Mouse (Mus musculus): Measurements from ENCODE around the gene Parp16. TPM values are rescaled to one million over a fixed set of nuclear protein-coding genes. Genes with fewer than 3 reads are reported as not detected.

Parp16 gene
- polyA plus RNA-seq (2012; rRNA removed), result 4.4 and 4.5 TPM in 2 replicates

- no peak for DNase-seq (ENCODE audit: low spot score)
Observed at GRCm38 (mm10) chr9:65195053-65195452, at the start of gene Parp16. Parp16 (plus strand) TSS chr9:65195353.

- DNase-seq (ENCODE audit: low spot score), result no peak
Observed at GRCm38 (mm10) chr9:65146001-65146400, 49.2 kb upstream of the Parp16 start.

- DNase-seq (ENCODE audit: low spot score), result no peak
Observed at GRCm38 (mm10) chr9:65148507-65148906, 46.6 kb upstream of the Parp16 start.

DNA sequence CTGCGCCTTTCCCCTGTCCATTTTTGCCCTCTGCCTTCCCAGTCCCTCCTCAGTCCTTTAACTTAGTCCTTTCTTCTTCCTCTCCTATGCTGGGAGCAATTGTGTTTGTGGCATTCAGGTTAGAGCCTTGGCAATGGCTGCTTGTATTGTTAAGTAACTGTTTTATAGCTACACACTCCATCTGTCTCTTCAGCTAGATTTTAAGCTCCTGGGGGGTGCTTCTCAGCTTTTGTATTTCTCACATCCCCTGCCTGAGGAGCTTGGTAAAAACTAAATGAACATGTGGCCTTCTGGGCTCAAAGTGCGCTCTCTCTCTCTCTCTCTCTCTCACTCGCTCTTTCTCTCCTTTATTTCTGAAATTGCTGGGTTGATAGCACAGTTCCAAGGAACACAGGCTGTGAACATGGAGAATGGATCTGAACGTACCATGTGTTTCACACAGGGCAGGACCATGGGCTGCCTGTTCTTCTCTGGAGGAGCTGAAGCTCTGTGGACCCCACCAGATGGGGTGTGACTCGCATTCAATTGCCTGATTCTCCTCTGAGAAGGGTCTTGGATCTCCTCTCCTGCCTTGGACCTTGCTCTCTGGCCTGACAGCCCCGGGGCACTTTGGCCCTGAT lies 42.3 kb upstream of the Parp16 start:
- DNase-seq (ENCODE audit: low spot score), result no peak

- DNase-seq (ENCODE audit: low spot score), result no peak
Observed at GRCm38 (mm10) chr9:65153331-65153711, 41.8 kb upstream of the Parp16 start.

DNA sequence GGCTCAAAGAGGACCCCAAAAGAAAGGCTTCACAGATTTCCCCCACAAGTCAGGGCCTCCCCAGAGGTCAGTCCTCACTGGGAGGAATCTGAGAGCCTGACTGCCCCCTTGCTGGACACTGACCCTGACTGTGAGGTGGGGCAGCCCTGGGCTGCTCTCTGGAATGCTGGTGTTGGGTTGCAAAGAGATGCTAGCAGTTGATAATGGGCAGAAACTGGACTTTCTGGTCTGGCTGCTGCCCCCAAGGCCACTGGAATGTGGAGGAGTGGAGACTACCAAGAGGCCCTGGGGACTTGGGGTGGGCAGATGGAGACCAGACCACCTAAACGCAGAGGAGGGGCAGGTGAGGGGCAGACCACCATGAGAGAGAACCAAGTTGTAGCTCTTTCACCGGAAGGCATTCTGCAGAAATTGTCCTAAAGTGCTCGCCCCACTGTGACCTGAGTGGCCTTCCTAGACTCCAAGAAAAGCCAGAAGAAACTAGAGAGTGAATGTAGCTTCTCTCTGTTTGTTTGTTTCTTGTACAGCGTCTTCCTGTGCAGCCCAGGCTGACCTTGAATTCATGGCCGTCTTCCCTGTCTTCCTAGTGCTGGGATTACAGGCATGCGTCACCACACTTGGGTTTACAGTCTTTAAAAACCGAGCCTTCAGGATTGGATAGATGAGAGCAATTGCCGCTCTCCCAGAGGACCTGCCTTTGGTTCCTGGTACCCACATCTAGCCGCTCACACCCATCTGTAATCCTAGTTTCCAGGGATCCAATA lies 40.3 kb upstream of the Parp16 start:
- no peak for DNase-seq (ENCODE audit: low spot score)

- DNase-seq (ENCODE audit: low spot score), result no peak
Observed at GRCm38 (mm10) chr9:65156604-65157003, 38.5 kb upstream of the Parp16 start.

GRCm38 (mm10) chr9:65157631-65158030 lies 37.5 kb upstream of the Parp16 start:
- no peak for DNase-seq (ENCODE audit: low spot score)

DNA sequence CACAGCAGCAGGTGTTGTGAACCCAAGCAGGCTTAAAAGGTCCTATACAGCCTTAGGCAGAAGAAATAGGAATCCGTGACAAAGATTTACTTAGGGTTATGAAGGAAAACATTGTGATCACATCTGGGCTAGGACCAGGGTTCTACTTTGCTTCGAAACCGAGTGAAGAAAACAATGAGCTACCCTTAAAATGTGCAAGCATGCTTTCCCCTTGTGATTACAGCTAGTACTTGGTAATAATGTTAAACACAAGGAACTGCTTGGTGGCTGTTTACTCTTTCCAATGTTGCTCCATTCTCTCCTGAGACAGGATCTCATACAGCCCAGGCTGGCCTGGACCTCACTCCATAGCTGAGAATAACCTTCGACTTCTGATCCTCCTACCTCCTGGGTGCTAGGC lies 34.0 kb upstream of the Parp16 start:
- no peak for DNase-seq (ENCODE audit: low spot score)

- DNase-seq (ENCODE audit: low spot score), result no peak
Observed at GRCm38 (mm10) chr9:65161881-65162280, 33.3 kb upstream of the Parp16 start.

GRCm38 (mm10) chr9:65162711-65163639 lies 32.2 kb upstream of the Parp16 start:
- no peak for DNase-seq (ENCODE audit: low spot score)

DNA sequence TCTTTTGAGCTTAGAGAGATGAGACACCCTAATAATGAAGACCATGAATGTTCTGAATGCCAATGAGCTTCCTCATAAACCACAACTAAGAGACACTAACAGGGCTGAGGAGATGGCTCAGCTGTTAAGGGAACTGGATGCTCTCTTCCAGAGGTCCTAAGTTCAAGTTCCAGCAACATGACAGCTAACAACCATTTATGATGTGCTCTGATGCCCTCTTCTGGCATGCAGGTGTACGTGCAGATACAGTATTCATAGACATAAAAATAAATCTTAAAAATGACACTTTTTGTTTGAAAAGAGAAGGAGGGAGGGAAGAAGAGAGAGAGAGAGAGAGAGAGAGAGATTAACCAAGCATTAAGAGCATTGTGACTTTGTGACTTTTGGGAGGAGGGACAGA lies 30.3 kb upstream of the Parp16 start:
- DNase-seq (ENCODE audit: low spot score), result no peak

DNA sequence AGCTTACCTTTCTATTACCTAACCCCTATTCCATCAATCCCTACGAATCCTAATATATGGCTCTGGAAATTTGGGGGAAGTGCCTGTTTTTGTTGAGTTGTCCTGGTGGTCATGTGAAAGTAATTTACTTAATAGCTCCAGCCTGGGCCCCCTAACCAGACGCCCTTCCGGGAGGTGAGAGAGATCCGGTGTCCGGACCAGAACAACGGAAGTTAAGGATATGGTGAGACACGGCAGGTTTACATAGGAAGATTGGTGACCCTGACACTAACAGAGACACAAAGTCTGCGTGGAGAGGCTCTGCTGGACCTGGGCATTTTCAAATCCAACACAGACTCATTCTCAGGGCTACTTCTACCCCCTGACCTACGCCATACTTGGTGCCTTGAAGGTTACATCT lies 28.8 kb upstream of the Parp16 start:
- no peak for DNase-seq (ENCODE audit: low spot score)

DNA sequence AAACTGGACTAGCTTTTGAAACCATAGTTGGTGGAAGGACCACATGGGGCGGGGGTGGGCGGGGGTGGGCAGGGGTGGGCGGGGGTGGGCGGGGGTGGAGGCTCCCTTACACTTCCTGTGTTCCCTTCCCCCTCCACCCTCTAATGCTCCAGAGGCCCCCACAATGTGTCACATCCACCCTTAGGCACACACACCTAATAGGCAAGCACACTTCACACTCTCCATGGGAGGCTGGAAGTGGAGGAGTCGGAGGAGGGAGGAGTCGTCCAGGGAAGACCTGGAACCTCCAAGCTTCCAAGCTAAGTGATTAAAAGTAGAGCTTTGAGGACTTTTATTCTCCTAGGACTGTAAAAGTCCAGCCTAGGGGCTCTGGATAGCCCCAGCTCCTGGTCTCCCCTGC lies 26.6 kb upstream of the Parp16 start:
- no peak for DNase-seq (ENCODE audit: low spot score)

DNA sequence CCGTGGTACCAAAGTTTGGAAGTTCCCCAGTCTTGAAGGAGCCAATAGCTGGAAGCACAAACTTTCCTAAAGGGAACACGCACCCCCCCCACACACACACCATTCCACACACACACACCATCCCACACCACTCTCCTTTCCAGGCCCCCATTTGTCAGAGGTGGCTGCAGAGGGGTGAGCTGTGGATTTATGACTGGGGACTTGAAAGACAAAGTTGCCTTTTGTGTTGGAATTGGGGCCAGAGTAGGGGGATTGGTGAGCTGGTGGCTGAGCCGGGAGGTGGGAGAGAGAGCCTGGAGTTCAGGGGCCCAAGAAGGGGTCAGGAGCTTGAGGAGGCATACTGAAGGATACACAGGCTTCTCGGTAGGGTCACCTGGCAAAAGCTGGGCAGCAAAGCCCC lies 26.2 kb upstream of the Parp16 start:
- no peak for DNase-seq (ENCODE audit: low spot score)

GRCm38 (mm10) chr9:65172654-65173053 lies 22.5 kb upstream of the Parp16 start:
- no peak for DNase-seq (ENCODE audit: low spot score)

DNA sequence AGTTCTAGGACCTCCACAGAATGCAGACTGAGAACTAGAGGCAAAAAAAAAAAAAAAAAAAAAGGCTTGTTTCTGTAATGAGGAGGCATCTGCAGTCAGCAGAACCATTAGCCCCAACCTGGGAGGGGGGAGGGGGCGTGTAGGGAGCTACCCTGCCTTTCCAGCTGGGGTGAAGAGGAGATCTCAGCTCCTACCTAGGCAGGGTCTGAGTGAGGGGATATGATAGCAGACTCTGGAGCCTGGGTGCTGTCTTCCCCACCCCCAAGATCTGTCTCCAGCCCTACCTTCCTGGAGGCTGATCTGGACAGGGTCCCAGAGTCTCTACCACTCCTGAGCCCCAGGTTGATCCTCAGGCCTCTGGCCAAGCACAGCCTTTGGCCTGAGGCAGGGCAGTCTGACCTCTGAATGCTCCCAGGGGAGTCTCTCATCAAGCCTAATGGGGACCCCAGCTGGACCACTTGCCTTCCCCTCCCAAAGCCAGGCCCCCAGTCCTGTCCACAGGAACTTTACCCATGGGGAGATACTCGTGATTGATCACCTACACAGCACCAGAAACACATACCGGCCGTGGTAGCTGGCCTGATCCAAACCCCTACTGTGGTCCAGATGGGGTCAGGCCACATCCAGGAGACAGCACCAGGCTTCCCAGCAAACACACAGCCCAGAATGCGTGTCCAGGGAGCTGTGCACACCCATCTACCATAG lies 19.8 kb upstream of the Parp16 start:
- no peak for DNase-seq (ENCODE audit: low spot score)

GRCm38 (mm10) chr9:65175939-65176871 lies 18.9 kb upstream of the Parp16 start:
- DNase-seq (ENCODE audit: low spot score), result no peak

DNA sequence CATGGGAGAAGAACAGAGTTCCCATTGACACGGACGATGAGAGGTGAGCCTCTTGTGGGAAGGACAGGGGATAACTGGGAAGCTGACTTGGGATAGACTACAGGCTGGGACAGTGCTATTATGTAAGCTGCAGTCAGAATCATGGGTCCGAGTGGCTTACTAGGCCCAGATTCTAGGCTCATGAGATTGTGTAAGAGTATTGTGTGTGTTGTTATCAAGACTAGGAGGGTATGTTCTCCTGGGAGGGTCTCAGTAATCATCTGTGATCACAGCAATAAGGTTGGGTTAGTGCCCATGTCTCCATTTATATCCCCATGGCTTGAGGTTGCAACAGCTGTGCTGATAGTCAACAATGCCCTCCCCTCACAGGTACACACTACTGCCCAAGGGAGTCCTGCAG lies 17.7 kb upstream of the Parp16 start:
- no peak for DNase-seq (ENCODE audit: low spot score)

GRCm38 (mm10) chr9:65177912-65178311 lies 17.2 kb upstream of the Parp16 start:
- DNase-seq (ENCODE audit: low spot score), result no peak
